Mouse (Mus musculus): ENCODE measurements around the gene Eef1b2. TPM values are rescaled to one million over a fixed set of nuclear protein-coding genes. Genes with fewer than 3 reads are reported as not detected.

Gene Eef1b2
- polyA plus RNA-seq (2017; shearing (Covaris generic)) = 409 TPM

GRCm38 (mm10) chr1:63176604-63177421 lies at the start of gene Eef1b2, which contains the start of gene Ndufs1:
Gene Eef1b2, plus strand, starts transcription at chr1:63176825.
Gene Ndufs1, minus strand, starts transcription at chr1:63176833.

GRCm38 (mm10) chr1:63214271-63214558 lies 37.6 kb downstream of the Eef1b2 start, which contains the start of gene Gpr1:
Gene Gpr1, minus strand, starts transcription at chr1:63214543.

Other genes with a start within 250 kb of the Eef1b2 start
- gene Ino80d, start 62.2 kb upstream of the Eef1b2 start, polyA plus RNA-seq (2017; shearing (Covaris generic)) = 24.2 TPM
- 66.4 TPM for gene Ndufs1, start within 50 bp of the Eef1b2 start, polyA plus RNA-seq (2017; shearing (Covaris generic))
- gene Gpr1, start 37.7 kb downstream of the Eef1b2 start, polyA plus RNA-seq (2017; shearing (Covaris generic)) = not detected
- 3.0 TPM for gene Zdbf2, start 96.4 kb downstream of the Eef1b2 start, polyA plus RNA-seq (2017; shearing (Covaris generic))

Data from effector memory CD4-positive, alpha-beta T cell, adult 5 months (primary cell).